Mouse (Mus musculus) CD4-positive, CD25-positive, alpha-beta regulatory T cell, adult 9 weeks (primary cell): ENCODE results near the gene Aaas. TPM values are rescaled to one million over a fixed set of nuclear protein-coding genes. Genes with fewer than 3 reads are reported as not detected.

Experiments used
- polyA plus RNA-seq: library from polyadenylated mRNA; unstranded; fragments of 100-300 nt; shearing (Covaris generic); gene quantifications from one replicate; pipeline ENCODE4 v1.2.1, GENCODE M21; 2017

Gene Aaas
- 60.5 TPM for polyA plus RNA-seq

GRCm38 (mm10) chr15:102350138-102350941 lies at the start of gene Aaas:
Aaas (minus strand) TSS chr15:102350771.

GRCm38 (mm10) chr15:102366733-102367344 lies 16.3 kb upstream of the Aaas start, which contains the start of gene Sp7:
Sp7 (minus strand) TSS chr15:102367182.

GRCm38 (mm10) chr15:102331610-102332015 lies 19.0 kb downstream of the Aaas start, which contains the start of gene Myg1:
Myg1 (plus strand) TSS chr15:102331709.

GRCm38 (mm10) chr15:102326022-102326576 lies 24.5 kb downstream of the Aaas start, which contains the start of gene Pfdn5:
Pfdn5 (plus strand) TSS chr15:102326116.

GRCm38 (mm10) chr15:102295633-102296367 lies 54.8 kb downstream of the Aaas start, which contains the start of gene Espl1:
Espl1 (plus strand) TSS chr15:102296266.

Other genes with a start within 250 kb of the Aaas start
- 67.5 TPM for gene Spryd3, start 214.5 kb downstream of the Aaas start, polyA plus RNA-seq
- gene Igfbp6, start 206.4 kb downstream of the Aaas start, polyA plus RNA-seq = 0.41 TPM
- gene Soat2, start 200.2 kb downstream of the Aaas start, polyA plus RNA-seq = 0.91 TPM
- gene Zfp740, start 147.5 kb downstream of the Aaas start, polyA plus RNA-seq = 48.6 TPM
- gene Csad, start 146.0 kb downstream of the Aaas start, polyA plus RNA-seq = 18.0 TPM
- 649 TPM for gene Itgb7, start 118.8 kb downstream of the Aaas start, polyA plus RNA-seq
- gene Rarg, start 93.3 kb downstream of the Aaas start, polyA plus RNA-seq = 46.8 TPM
- not detected for gene Gm9918, start 80.2 kb downstream of the Aaas start, polyA plus RNA-seq
- gene Mfsd5, start 71.3 kb downstream of the Aaas start, polyA plus RNA-seq = 63.4 TPM
- gene Espl1, start 54.5 kb downstream of the Aaas start, polyA plus RNA-seq = 1.7 TPM
- 684 TPM for gene Pfdn5, start 24.7 kb downstream of the Aaas start, polyA plus RNA-seq
- 119 TPM for gene Myg1, start 19.1 kb downstream of the Aaas start, polyA plus RNA-seq
- gene Sp7, start 16.4 kb upstream of the Aaas start, polyA plus RNA-seq = not detected
- gene Sp1, start 55.4 kb upstream of the Aaas start, polyA plus RNA-seq = 19.6 TPM
- gene Amhr2, start 94.6 kb upstream of the Aaas start, polyA plus RNA-seq = not detected
- 586 TPM for gene Prr13, start 108.3 kb upstream of the Aaas start, polyA plus RNA-seq
- 118 TPM for gene Pcbp2, start 119.8 kb upstream of the Aaas start, polyA plus RNA-seq
- not detected for gene Gm10337, start 153.0 kb upstream of the Aaas start, polyA plus RNA-seq
- 10.6 TPM for gene Map3k12, start 166.3 kb upstream of the Aaas start, polyA plus RNA-seq
- gene Tarbp2, start 167.4 kb upstream of the Aaas start, polyA plus RNA-seq = 71.5 TPM
- gene Npff, start 174.2 kb upstream of the Aaas start, polyA plus RNA-seq = 6.2 TPM